Mouse (Mus musculus): ENCODE data around the gene Ncs1. TPM values are rescaled to one million over a fixed set of nuclear protein-coding genes. Genes with fewer than 3 reads are reported as not detected.

Gene Ncs1
- polyA plus RNA-seq, 1 experiment from 2014 or later, result 45.6 TPM

DNA sequence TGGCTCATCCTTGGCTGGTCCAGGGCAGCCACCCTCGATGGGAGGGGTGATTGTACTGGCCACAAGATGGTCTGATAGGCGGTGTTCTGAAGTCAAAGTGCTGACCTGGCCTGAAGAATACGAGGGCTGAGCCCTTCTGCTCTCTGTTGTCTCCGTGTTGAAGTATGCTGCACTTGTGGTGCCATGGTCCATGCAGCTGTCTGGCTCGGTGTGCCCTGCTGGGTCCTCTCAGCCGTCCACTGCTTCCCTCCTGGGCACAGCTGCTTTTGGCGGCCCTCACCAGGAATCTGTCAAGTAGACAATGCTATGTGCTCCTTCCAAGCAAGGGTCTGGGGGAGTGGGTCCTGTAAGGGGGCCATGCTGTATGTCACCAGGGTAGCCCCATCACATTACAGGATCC lies 24.8 kb upstream of the Ncs1 start:
- no peaks in the 10 kb centered on the region for H3K27me3 ChIP-seq (replicated peaks; ENCODE audit: control insufficient read depth, insufficient read depth, low read length)
- ATAC-seq (ENCODE audit: low read depth), result no peak
- H3K36me3 ChIP-seq (ENCODE audit: control insufficient read depth, insufficient read depth, low read length), result peaks cover 18% of the 10 kb centered on the region; the same call in 1 of the 2 replicates
- no peak overlapping the region; the same call in 1 of the 2 replicates for H3K9ac ChIP-seq (ENCODE audit: low read depth, low read length)
- 0 out of 2 replicates have a peak, but pooled peaks cover 4% of the 10 kb centered on the region for H3K9me3 ChIP-seq (ENCODE audit: control insufficient read depth, low read length)
- 67% methylated on average over 7 of the region's 7 CpGs for WGBS
- DNase-seq (ENCODE audit: low spot score), result no peak
- H3K4me2 ChIP-seq (ENCODE audit: low read depth, low read length), result no peak overlapping the region
- no peak overlapping the region for H3K27ac ChIP-seq (replicated peaks; ENCODE audit: low read depth, low read length)
- no peak overlapping the region for H3K4me3 ChIP-seq (ENCODE audit: low read depth, low read length)
- H3K4me1 ChIP-seq (ENCODE audit: control insufficient read depth, insufficient read depth, low read length), result no peaks in the 10 kb centered on the region

DNA sequence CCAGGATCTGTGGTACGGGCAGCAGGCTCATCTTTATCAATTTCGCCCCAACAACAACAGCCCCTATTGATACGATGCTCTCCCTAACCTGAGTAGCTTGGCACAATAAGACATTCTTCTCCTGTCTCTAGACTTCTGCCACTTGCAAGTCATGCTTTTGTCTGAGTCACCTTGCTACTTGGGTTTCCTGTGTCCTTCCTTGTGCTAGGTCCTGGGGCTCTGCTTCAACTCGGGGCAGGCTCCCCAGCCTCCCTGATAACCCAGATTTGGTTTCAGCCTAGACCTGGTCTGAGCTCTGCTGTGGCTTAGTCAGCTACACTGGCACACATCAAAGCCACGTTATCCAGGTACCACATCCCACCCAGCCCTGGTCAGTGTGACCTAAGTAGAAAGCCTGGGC lies 24.0 kb upstream of the Ncs1 start:
- H3K9ac ChIP-seq (ENCODE audit: low read depth, low read length), result no peak overlapping the region
- no peaks in the 10 kb centered on the region for H3K4me1 ChIP-seq (ENCODE audit: control insufficient read depth, insufficient read depth, low read length)
- H3K4me2 ChIP-seq (ENCODE audit: low read depth, low read length), result no peak overlapping the region
- H3K27ac ChIP-seq (replicated peaks; ENCODE audit: low read depth, low read length), result no peak overlapping the region
- peaks cover 11% of the 10 kb centered on the region for H3K9me3 ChIP-seq (ENCODE audit: control insufficient read depth, low read length)
- WGBS, result 65% methylated on average over 5 of the region's 5 CpGs
- no peaks in the 10 kb centered on the region for H3K27me3 ChIP-seq (replicated peaks; ENCODE audit: control insufficient read depth, insufficient read depth, low read length)
- H3K36me3 ChIP-seq (ENCODE audit: control insufficient read depth, insufficient read depth, low read length), result peaks cover 17% of the 10 kb centered on the region; the same call in 1 of the 2 replicates
- no peak for ATAC-seq (ENCODE audit: low read depth)
- H3K4me3 ChIP-seq (ENCODE audit: low read depth, low read length), result no peak overlapping the region
- DNase-seq (ENCODE audit: low spot score), result no peak

DNA sequence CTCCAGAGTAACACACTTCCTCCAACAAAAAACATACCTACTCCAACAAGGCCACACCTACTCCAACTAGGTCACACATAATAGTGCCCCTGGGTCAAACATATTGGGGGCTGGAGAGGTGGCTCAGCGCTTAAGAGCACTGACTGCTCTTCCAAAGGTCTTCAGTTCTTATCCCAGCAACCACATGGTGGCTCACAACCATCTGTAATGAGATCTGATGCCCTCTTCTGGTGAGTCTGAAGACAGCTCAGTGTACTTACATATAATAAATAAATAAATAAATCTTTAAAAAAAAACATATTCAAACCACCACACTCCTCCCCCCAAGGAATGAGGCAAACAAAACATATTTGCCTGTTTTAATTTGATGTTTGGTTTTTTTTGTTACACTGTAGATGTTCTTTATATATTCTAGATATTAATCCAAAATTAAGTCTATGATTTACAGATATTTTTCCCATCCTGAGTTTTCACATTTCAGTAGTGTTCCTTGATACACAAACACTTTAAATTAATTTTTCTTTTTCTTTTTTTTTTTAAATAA lies 16.8 kb upstream of the Ncs1 start:
- Histone ChIP-seq H3K4me3 (ENCODE audit: low read depth, low read length) (no peak overlapping the region), H3K4me2 (ENCODE audit: low read depth, low read length) (no peak overlapping the region), H3K36me3 (ENCODE audit: control insufficient read depth, insufficient read depth, low read length) (no peaks in the 10 kb centered on the region), H3K27ac (replicated peaks; ENCODE audit: low read depth, low read length) (no peak overlapping the region), H3K27me3 (replicated peaks; ENCODE audit: control insufficient read depth, insufficient read depth, low read length) (no peaks in the 10 kb centered on the region), H3K9ac (ENCODE audit: low read depth, low read length) (no peak overlapping the region), H3K9me3 (ENCODE audit: control insufficient read depth, low read length) (peaks cover 17% of the 10 kb centered on the region), H3K4me1 (ENCODE audit: control insufficient read depth, insufficient read depth, low read length) (no peaks in the 10 kb centered on the region)
- DNase-seq (ENCODE audit: low spot score) (no peak), ATAC-seq (ENCODE audit: low read depth) (no peak)
- 65% methylated on average over 1 of the region's 1 CpGs for WGBS

DNA sequence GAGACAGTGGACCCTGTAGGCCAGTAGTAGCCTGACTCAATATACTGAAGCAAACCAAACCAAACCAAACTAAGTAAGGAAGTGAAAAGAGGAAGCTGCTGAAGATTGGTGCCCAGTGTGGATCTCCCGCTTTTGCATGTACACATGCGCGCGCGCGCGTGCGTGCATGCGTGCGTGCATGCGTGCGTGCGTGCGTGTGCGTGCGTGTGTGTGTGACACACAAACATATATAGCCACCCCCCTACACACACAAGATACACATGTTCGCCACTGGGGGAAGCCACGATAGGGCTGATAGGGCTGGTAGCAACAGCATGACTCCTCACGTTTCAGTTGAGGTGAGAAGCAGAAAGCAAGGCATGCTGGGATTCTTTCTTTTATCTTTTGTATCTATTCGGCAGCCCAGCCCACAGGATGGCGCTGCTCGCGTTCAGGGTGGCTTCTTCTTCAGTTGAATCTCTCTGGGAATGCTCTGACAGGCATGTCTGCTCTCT lies 6.4 kb upstream of the Ncs1 start:
- WGBS, result 36% methylated on average over 23 of the region's 23 CpGs
- no peak for ATAC-seq (ENCODE audit: low read depth)

DNA sequence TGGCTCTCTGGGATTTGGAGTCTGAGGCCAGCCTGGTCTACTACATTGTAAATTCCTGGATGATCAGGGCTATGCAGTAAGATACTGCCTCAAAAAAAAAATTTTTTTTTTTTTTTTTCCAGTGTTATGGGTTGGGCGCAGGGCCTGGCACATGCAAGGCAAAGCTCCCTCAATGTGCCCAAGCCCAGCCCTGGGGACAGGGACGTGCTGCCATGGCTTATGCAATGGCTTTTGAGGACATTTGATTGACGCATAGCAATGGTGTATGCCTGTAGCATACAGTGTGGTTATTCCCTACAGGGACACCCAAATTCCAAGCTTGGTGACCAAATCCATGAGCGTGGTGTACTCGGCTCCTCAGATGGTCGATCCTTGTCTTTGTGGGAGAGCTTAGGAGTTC lies 5.8 kb upstream of the Ncs1 start:
- H3K27ac ChIP-seq (replicated peaks; ENCODE audit: low read depth, low read length), result no peak overlapping the region
- WGBS, result 69% methylated on average over 6 of the region's 6 CpGs
- 0 out of 2 replicates have a peak overlapping the region, but pooled peaks have one; percentile 2 for H3K4me3 ChIP-seq (ENCODE audit: low read depth, low read length)
- no peaks in the 10 kb centered on the region for H3K9me3 ChIP-seq (ENCODE audit: control insufficient read depth, low read length)
- H3K27me3 ChIP-seq (replicated peaks; ENCODE audit: control insufficient read depth, insufficient read depth, low read length), result no peaks in the 10 kb centered on the region
- peaks cover 5% of the 10 kb centered on the region for H3K4me1 ChIP-seq (ENCODE audit: control insufficient read depth, insufficient read depth, low read length)
- H3K36me3 ChIP-seq (ENCODE audit: control insufficient read depth, insufficient read depth, low read length), result no peaks in the 10 kb centered on the region
- peak overlapping the region; percentile 37 for H3K4me2 ChIP-seq (ENCODE audit: low read depth, low read length)
- DNase-seq (ENCODE audit: low spot score) (no peak), ATAC-seq (ENCODE audit: low read depth) (no peak)
- H3K9ac ChIP-seq (ENCODE audit: low read depth, low read length), result no peak overlapping the region

More for the DNA sequence above, 6.4 kb upstream of the Ncs1 start:
- Histone ChIP-seq H3K27ac (replicated peaks; ENCODE audit: low read depth, low read length) (no peak overlapping the region), H3K36me3 (ENCODE audit: control insufficient read depth, insufficient read depth, low read length) (no peaks in the 10 kb centered on the region), H3K4me2 (ENCODE audit: low read depth, low read length) (peak overlapping the region; percentile 37), H3K9ac (ENCODE audit: low read depth, low read length) (no peak overlapping the region), H3K4me1 (ENCODE audit: control insufficient read depth, insufficient read depth, low read length) (no peaks in the 10 kb centered on the region), H3K9me3 (ENCODE audit: control insufficient read depth, low read length) (no peaks in the 10 kb centered on the region), H3K4me3 (ENCODE audit: low read depth, low read length) (0 out of 2 replicates have a peak overlapping the region, but pooled peaks have one; percentile 2), H3K27me3 (replicated peaks; ENCODE audit: control insufficient read depth, insufficient read depth, low read length) (no peaks in the 10 kb centered on the region)
- no peak for DNase-seq (ENCODE audit: low spot score)

DNA sequence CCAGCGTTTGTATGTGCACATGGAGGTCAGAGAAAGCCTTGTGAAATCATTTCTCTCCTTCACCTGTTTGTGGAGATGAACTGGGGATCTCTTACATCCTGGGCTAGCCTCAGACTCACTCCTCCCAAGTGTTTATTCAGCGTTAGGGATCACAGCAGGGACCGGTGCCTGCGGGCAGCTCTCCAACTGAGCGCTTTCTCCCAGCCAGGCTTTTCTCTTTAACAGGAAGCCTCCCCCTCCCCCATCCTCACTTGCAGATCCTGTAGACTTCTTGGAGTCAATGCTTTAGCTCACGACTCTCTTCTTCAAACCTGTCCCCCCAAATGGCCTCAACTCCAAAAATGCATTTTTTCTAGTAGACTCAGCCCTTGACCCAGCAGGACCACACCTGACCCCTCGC lies 4.0 kb upstream of the Ncs1 start:
- Histone ChIP-seq H3K4me1 (ENCODE audit: control insufficient read depth, insufficient read depth, low read length) (peaks cover 9% of the 10 kb centered on the region), H3K9me3 (ENCODE audit: control insufficient read depth, low read length) (no peaks in the 10 kb centered on the region), H3K9ac (ENCODE audit: low read depth, low read length) (no peak overlapping the region), H3K27ac (replicated peaks; ENCODE audit: low read depth, low read length) (no peak overlapping the region), H3K27me3 (replicated peaks; ENCODE audit: control insufficient read depth, insufficient read depth, low read length) (no peaks in the 10 kb centered on the region), H3K36me3 (ENCODE audit: control insufficient read depth, insufficient read depth, low read length) (no peaks in the 10 kb centered on the region), H3K4me2 (ENCODE audit: low read depth, low read length) (no peak overlapping the region), H3K4me3 (ENCODE audit: low read depth, low read length) (no peak overlapping the region)
- ATAC-seq (ENCODE audit: low read depth) (no peak), DNase-seq (ENCODE audit: low spot score) (no peak)
- 10% methylated on average over 7 of the region's 7 CpGs for WGBS

DNA sequence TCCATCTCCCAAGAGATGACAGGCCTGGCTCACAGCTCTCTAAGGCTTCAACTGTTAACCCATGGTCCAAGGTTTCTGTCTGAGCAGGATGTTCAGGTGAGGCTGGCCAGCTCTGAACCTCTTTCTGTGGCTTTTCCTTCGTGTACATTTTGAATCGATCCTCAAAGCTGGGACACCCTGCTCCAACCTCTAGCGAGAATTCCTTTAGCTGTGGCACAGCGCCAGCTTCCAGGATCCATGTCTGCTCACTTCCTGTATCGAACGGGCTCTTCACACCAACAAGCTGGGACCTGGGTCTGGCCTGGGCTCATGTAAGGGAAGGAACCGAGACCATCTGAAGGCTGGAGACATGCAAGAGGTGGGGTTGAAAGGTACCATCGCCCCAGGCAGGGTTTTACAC lies 1.4 kb upstream of the Ncs1 start:
- no peak overlapping the region for H3K9ac ChIP-seq (ENCODE audit: low read depth, low read length)
- WGBS, result 57% methylated on average over 8 of the region's 8 CpGs
- H3K27ac ChIP-seq (replicated peaks; ENCODE audit: low read depth, low read length), result no peak overlapping the region
- H3K4me3 ChIP-seq (ENCODE audit: low read depth, low read length), result no peak overlapping the region
- H3K9me3 ChIP-seq (ENCODE audit: control insufficient read depth, low read length), result no peaks in the 10 kb centered on the region
- H3K4me1 ChIP-seq (ENCODE audit: control insufficient read depth, insufficient read depth, low read length), result peaks cover 22% of the 10 kb centered on the region
- no peak for ATAC-seq (ENCODE audit: low read depth)
- H3K4me2 ChIP-seq (ENCODE audit: low read depth, low read length), result no peak overlapping the region
- DNase-seq (ENCODE audit: low spot score), result no peak
- H3K36me3 ChIP-seq (ENCODE audit: control insufficient read depth, insufficient read depth, low read length), result 0 out of 2 replicates have a peak, but pooled peaks cover 4% of the 10 kb centered on the region
- H3K27me3 ChIP-seq (replicated peaks; ENCODE audit: control insufficient read depth, insufficient read depth, low read length), result no peaks in the 10 kb centered on the region

DNA sequence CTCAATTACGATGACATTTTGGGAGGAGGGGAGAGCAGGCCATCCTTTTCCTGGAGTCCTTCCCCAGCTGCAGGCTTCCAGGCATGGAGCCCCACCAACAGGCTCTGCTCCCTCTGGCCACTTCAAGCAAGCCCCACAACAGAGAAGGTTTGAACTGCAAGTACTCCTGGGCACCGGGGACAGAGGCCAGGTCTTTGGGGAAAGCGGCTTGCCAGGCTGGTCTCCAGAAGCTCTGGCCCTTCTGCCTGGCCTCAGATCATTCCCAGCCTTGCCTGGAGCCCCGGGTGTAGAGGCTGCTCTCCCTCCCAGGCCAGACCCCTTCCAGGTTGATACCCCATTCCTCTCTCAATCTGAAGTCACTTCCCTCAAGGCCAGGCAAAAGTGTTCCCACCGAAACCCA lies 572 bp upstream of the Ncs1 start:
- Histone ChIP-seq H3K36me3 (ENCODE audit: control insufficient read depth, insufficient read depth, low read length) (0 out of 2 replicates have a peak, but pooled peaks cover 4% of the 10 kb centered on the region), H3K9ac (ENCODE audit: low read depth, low read length) (peak overlapping the region; percentile 89), H3K4me1 (ENCODE audit: control insufficient read depth, insufficient read depth, low read length) (peaks cover 22% of the 10 kb centered on the region), H3K27ac (replicated peaks; ENCODE audit: low read depth, low read length) (peak overlapping the region; percentile 72), H3K27me3 (replicated peaks; ENCODE audit: control insufficient read depth, insufficient read depth, low read length) (no peaks in the 10 kb centered on the region), H3K4me2 (ENCODE audit: low read depth, low read length) (peak overlapping the region; percentile 81), H3K9me3 (ENCODE audit: control insufficient read depth, low read length) (no peaks in the 10 kb centered on the region), H3K4me3 (ENCODE audit: low read depth, low read length) (peak overlapping the region; percentile 81)
- ATAC-seq (ENCODE audit: low read depth) (no peak), DNase-seq (ENCODE audit: low spot score) (no peak)
- WGBS, result 19% methylated on average over 5 of the region's 5 CpGs
